Mouse (Mus musculus) naive thymus-derived CD4-positive, alpha-beta T cell, adult 2 months (primary cell): ENCODE data around the gene Vinac1.

Experiments used
- DNase-seq: peaks from one replicate; pipeline ENCODE4 v3.0.0-alpha.2; 2011; ENCODE audit warnings: low read depth

Gene Vinac1

GRCm38 (mm10) chr2:129047811-129048210, at the start of gene Vinac1:
Gene Vinac1, minus strand, starts transcription at chr2:129048172.
- no peak for DNase-seq

GRCm38 (mm10) chr2:129093926-129094724, 46.2 kb upstream of the Vinac1 start:
- no peak for DNase-seq

- DNase-seq, result no peak
Observed at GRCm38 (mm10) chr2:129092810-129093209, 44.8 kb upstream of the Vinac1 start.

GRCm38 (mm10) chr2:129090370-129090769, 42.4 kb upstream of the Vinac1 start:
- DNase-seq, result no peak

- no peak for DNase-seq
Observed at GRCm38 (mm10) chr2:129087520-129087919, 39.5 kb upstream of the Vinac1 start.

- peak; percentile 72 for DNase-seq
Observed at GRCm38 (mm10) chr2:129084959-129085358, 37.0 kb upstream of the Vinac1 start.

- no peak for DNase-seq
Observed at GRCm38 (mm10) chr2:129083514-129083913, 35.5 kb upstream of the Vinac1 start.

- no peak for DNase-seq
Observed at GRCm38 (mm10) chr2:129081097-129081496, 33.1 kb upstream of the Vinac1 start.

- no peak for DNase-seq
Observed at GRCm38 (mm10) chr2:129079194-129079593, 31.2 kb upstream of the Vinac1 start.

- DNase-seq, result peak; percentile 60
Observed at GRCm38 (mm10) chr2:129078313-129078712, 30.3 kb upstream of the Vinac1 start.

GRCm38 (mm10) chr2:129070296-129070695, 22.3 kb upstream of the Vinac1 start:
- DNase-seq, result no peak

- DNase-seq, result peak; percentile 62
Observed at GRCm38 (mm10) chr2:129066326-129066725, 18.4 kb upstream of the Vinac1 start.

- peak; percentile 82 for DNase-seq
Observed at GRCm38 (mm10) chr2:129065437-129066282, 17.7 kb upstream of the Vinac1 start, which contains the start of gene Ttl. Gene Ttl, plus strand, starts transcription at chr2:129065942.

- no peak for DNase-seq
Observed at GRCm38 (mm10) chr2:129061456-129062059, 13.6 kb upstream of the Vinac1 start.

- DNase-seq, result no peak
Observed at GRCm38 (mm10) chr2:129057920-129058361, 10.0 kb upstream of the Vinac1 start.

- no peak for DNase-seq
Observed at GRCm38 (mm10) chr2:129057256-129057655, 9.3 kb upstream of the Vinac1 start.

GRCm38 (mm10) chr2:129056597-129056996, 8.6 kb upstream of the Vinac1 start:
- DNase-seq, result peak; percentile 50

GRCm38 (mm10) chr2:129055741-129056140, 7.8 kb upstream of the Vinac1 start:
- no peak for DNase-seq

GRCm38 (mm10) chr2:129052451-129052983, 4.5 kb upstream of the Vinac1 start:
- DNase-seq, result no peak

- no peak for DNase-seq
Observed at GRCm38 (mm10) chr2:129046846-129047196, 1.2 kb downstream of the Vinac1 start.

GRCm38 (mm10) chr2:129046172-129046845, 1.7 kb downstream of the Vinac1 start:
- DNase-seq, result no peak

- DNase-seq, result no peak
Observed at GRCm38 (mm10) chr2:129040567-129040966, 7.4 kb downstream of the Vinac1 start.
